9 mouse cellular contexts compared by ENCODE assay signal in genomic region chr12:117516179-117516578, GRCm38 (mm10). TPM values are rescaled to one million over a fixed set of nuclear protein-coding genes. Genes with fewer than 3 reads are reported as not detected.
DNase-seq lines count a peak whose midpoint lies in the region; ATAC-seq and TF ChIP-seq lines count a peak whose summit lies in the region.
"Had no signal": no experiment of that assay in that cellular context is flagged by ENCODE, and none has a peak within 500 bp of the region (broad histone marks: within the 10 kb centered on the region; RNA-seq: fewer than 3 reads in every experiment).

TSS of gene Rapgef5 (plus strand) at chr12:117516479.

- H3K4me1 ChIP-seq in cortical plate, adult 2 months (ENCODE audit: control insufficient read depth, insufficient read depth, low read length): no peaks in the 10 kb centered on the region
- peaks cover 8% of the 10 kb centered on the region for H3K4me1 ChIP-seq in midbrain, embryonic 13.5 days (replicated peaks)
- H3K4me1 ChIP-seq in thymus, adult 2 months (replicated peaks; ENCODE audit: control insufficient read depth, insufficient read depth, low read length): no peaks in the 10 kb centered on the region
- H3K4me1 ChIP-seq: embryonic facial prominence, embryonic 13.5 days had no signal

- no peaks in the 10 kb centered on the region for H3K36me3 ChIP-seq in midbrain, embryonic 13.5 days
- no peaks in the 10 kb centered on the region for H3K36me3 ChIP-seq in thymus, adult 2 months (ENCODE audit: control insufficient read depth, insufficient read depth, low read length)
- H3K36me3 ChIP-seq: embryonic facial prominence, embryonic 13.5 days had no signal

- no peak within 1 kb of the TSS for H3K4me2 ChIP-seq in midbrain, embryonic 13.5 days (replicated peaks)
- H3K4me2 ChIP-seq: embryonic facial prominence, embryonic 13.5 days had no signal

- H3K27ac ChIP-seq in cortical plate, adult 2 months (ENCODE audit: insufficient read depth, low read length): no peak within 1 kb of the TSS
- H3K27ac ChIP-seq in midbrain, embryonic 13.5 days: no peak within 1 kb of the TSS
- no peak within 1 kb of the TSS for H3K27ac ChIP-seq in thymus, adult 2 months (ENCODE audit: control insufficient read depth, insufficient read depth, low read length)
- H3K27ac ChIP-seq: embryonic facial prominence, embryonic 13.5 days had no signal

- intact Hi-C loops in heart, postnatal 14 days (cut with DNase I): no loop called here

- no peak within 1 kb of the TSS for H3K4me3 ChIP-seq in cortical plate, adult 2 months (ENCODE audit: insufficient read depth, low read length)
- no peak within 1 kb of the TSS for H3K4me3 ChIP-seq in midbrain, embryonic 13.5 days (replicated peaks)
- no peak within 1 kb of the TSS for H3K4me3 ChIP-seq in thymus, adult 2 months (ENCODE audit: control insufficient read depth, insufficient read depth, low read length)
- H3K4me3 ChIP-seq: embryonic facial prominence, embryonic 13.5 days had no signal

- TF ChIP-seq POLR2A in cortical plate, adult 2 months (IDR thresholded peaks at IDR 0.05; ENCODE audit: extremely low read depth, insufficient read depth, low read length): no peak
- TF ChIP-seq POLR2A in thymus, adult 2 months (IDR thresholded peaks at IDR 0.05; ENCODE audit: control insufficient read depth, extremely low read depth, insufficient read depth, low read length, poor library complexity): no peak

- DNase-seq in left cerebral cortex, adult 18-20 months (ENCODE audit: low spot score in 2 of 2): no peak
- no peak for DNase-seq in left cerebral cortex, adult 11 months (ENCODE audit: low spot score)
- no peak for DNase-seq in heart, postnatal 14 days
- no peak for DNase-seq in thymus, adult 2 months
- no peak for DNase-seq in kidney, postnatal 36 days

- no peaks in the 10 kb centered on the region; the same call in 1 of the 2 replicates for H3K9me3 ChIP-seq in midbrain, embryonic 13.5 days
- H3K9me3 ChIP-seq: embryonic facial prominence, embryonic 13.5 days had no signal

- H3K27me3 ChIP-seq in midbrain, embryonic 13.5 days: no peaks in the 10 kb centered on the region
- H3K27me3 ChIP-seq in thymus, adult 2 months (ENCODE audit: control insufficient read depth, insufficient read depth, low read length): no peaks in the 10 kb centered on the region
- H3K27me3 ChIP-seq: embryonic facial prominence, embryonic 13.5 days had no signal

- ATAC-seq in midbrain, embryonic 13.5 days: no peak
- no peak for ATAC-seq in megakaryocyte-erythroid progenitor cell, adult 5-6 weeks (replicated peaks; ENCODE audit: low FRiP score, low TSS enrichment, poor library complexity, severe bottlenecking)

- WGBS in midbrain, embryonic 13.5 days: 97% methylated on average over 2 of the region's 2 CpGs
- 94% methylated on average over 2 of the region's 2 CpGs for WGBS in thymus, adult 2 months

- no peak for TF ChIP-seq CTCF in cortical plate, adult 2 months (IDR thresholded peaks at IDR 0.05; ENCODE audit: extremely low read depth, insufficient read depth, low read length)
- no peak for TF ChIP-seq CTCF in thymus, adult 2 months (IDR thresholded peaks at IDR 0.05; ENCODE audit: borderline replicate concordance, control insufficient read depth, extremely low read depth, insufficient read depth, low read length, poor library complexity)

- no peak within 1 kb of the TSS for H3K9ac ChIP-seq in midbrain, embryonic 13.5 days (replicated peaks)
- H3K9ac ChIP-seq: embryonic facial prominence, embryonic 13.5 days had no signal

RNA-seq across cellular contexts. Expression of gene Rapgef5, which starts in this region (rescaled TPM):
- 100 to 1,000 TPM; 151 to 174 TPM for total RNA-seq in left cerebral cortex, adult 18-20 months (2021)
- 61.7 and 74.1 TPM in 2 replicates for polyA plus RNA-seq in cortical plate, adult 2 months (2012; rRNA removed)
- 10 to 100 TPM; 47.8 to 48.9 TPM for total RNA-seq in heart, postnatal 14 days (2021)
- polyA plus RNA-seq in midbrain, embryonic 13.5 days (2015; fragmentation: Nextera tagmentation; extraction: Ambion mirVana): 42.1 and 44.5 TPM in 2 replicates
- total RNA-seq in megakaryocyte-erythroid progenitor cell, adult 5-6 weeks (2014; fragmentation: Nextera tagmentation): 0.94 TPM in 1 of 2 replicates, not detected in the other
- 0.19 and 0.66 TPM in 2 replicates for total RNA-seq in megakaryocyte-erythroid progenitor cell, adult 5-6 weeks (2017)
- 5.2 and 5.6 TPM in 2 replicates for polyA plus RNA-seq in thymus, adult 2 months (2012; rRNA removed)

Comparison
In these comparisons a context has a peak if more than half of its experiments do, and no peak if none do; other contexts are left out.
1. RNA of gene Rapgef5 (total RNA-seq): 151 to 174 TPM in left cerebral cortex, adult 18-20 months and 47.8 to 48.9 TPM in heart, postnatal 14 days; 0.19 to 0.94 TPM in megakaryocyte-erythroid progenitor cell, adult 5-6 weeks; every median in the first group is over 10 times any median in the second.